Mouse (Mus musculus) testis, adult 2 months (tissue): ENCODE data around the gene Pawr.

Experiments
- CTCF ChIP-seq: fragments of 200-500 bp; IDR thresholded peaks from 2 replicates; pipeline ENCODE4 v1.5.1; 2012; ENCODE audit warnings: low read depth, mild to moderate bottlenecking, inconsistent platforms, low read length, moderate library complexity; ENCODE audit not compliant: control insufficient read depth, insufficient read depth, insufficient replicate concordance
- POLR2A ChIP-seq: fragments of 200-500 bp; IDR thresholded peaks from 2 replicates; pipeline ENCODE4 v1.6.1; 2012; ENCODE audit warnings: low read depth, mild to moderate bottlenecking, inconsistent platforms, low read length, moderate library complexity; ENCODE audit not compliant: control insufficient read depth

DNA sequence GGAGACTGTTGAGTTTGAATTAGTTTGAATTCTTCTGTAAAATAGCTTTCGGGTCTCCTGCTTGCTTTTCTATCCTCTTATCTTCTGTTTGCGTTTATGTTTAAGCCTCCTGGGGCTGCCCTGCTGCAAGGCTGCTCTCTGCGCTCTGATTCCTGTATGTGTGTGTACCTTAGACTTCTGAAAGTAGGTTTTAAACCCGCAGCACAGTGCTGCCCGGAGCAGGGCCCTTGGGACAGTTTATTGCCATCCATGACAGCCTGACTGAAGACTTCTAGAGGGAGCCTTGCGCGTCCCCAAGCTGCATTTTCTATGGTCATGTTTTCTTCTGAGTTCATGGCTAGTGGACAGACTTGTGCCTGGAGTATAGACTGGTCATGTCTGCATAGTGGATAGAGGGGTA, 74.0 kb downstream of the Pawr start:
- TF ChIP-seq POLR2A (no peak), CTCF (no peak)
